Mouse (Mus musculus) E14TG2a.4 (cell line): ENCODE results near the gene Spast.

ENCODE experiments used
- CTCF ChIP-seq: conservative IDR thresholded peaks from 2 replicates; pipeline ENCODE4 v1.5.1; 2014; ENCODE audit warnings: low read length
- NANOG ChIP-seq: IDR thresholded peaks from 2 replicates; pipeline ENCODE4 v1.6.1; 2014; ENCODE audit warnings: borderline replicate concordance, low read length, mixed read lengths
- POU5F1 ChIP-seq: IDR thresholded peaks from 2 replicates; pipeline ENCODE4 v1.6.1; 2014; ENCODE audit warnings: low read length, borderline replicate concordance

DNA sequence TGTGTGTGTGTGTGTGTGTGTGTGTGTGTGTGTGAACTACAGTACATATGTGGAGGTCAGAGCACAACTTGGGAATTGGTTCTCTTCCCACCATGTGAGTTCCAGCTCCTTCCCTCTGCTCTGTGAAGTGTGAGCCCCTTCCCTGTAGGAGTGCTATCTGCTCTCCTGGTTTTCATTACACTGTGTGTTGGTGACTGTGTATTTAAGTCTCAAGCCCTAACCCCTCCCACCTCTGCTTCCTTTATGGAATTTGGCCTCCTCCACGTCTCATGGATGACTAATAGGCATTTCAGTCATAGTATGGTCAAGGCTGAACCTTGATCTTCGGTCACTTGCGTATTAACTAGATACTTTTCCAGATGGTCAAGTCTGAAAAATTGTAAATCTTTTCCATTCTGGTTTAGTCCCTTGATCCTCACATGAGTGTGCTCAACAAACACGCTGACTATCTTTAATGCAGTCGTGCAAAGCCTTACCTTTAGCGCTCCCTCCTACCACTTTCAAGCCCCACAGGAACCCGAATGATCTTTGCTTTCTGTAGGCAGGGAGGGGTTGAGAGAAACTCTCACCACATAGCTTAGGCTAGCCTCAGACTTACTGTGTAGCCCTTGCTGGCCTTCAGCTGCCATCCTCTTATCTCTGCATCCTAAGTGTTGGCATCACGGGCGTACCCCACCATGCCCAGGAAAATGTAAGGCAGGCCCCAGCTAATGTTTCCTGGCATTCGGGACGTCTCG is 63.9 kb downstream of the Spast start:
- TF ChIP-seq CTCF (no peak), POU5F1 (no peak), NANOG (no peak)
